Mouse (Mus musculus): ENCODE data around the gene Prg3.

- TF ChIP-seq POLR2A (IDR thresholded peaks at IDR 0.05; ENCODE audit: borderline replicate concordance, control insufficient read depth, low read depth, low read length) (no peak), CTCF (IDR thresholded peaks at IDR 0.05; ENCODE audit: control insufficient read depth, insufficient read depth, low read length) (no peak)
Measured at GRCm38 (mm10) chr2:84975580-84975979, 12.4 kb upstream of the Prg3 start.

Measured in bone marrow, adult 2 months (tissue).